ENCODE assay signal across 19 mouse cellular contexts in the genomic region with DNA sequence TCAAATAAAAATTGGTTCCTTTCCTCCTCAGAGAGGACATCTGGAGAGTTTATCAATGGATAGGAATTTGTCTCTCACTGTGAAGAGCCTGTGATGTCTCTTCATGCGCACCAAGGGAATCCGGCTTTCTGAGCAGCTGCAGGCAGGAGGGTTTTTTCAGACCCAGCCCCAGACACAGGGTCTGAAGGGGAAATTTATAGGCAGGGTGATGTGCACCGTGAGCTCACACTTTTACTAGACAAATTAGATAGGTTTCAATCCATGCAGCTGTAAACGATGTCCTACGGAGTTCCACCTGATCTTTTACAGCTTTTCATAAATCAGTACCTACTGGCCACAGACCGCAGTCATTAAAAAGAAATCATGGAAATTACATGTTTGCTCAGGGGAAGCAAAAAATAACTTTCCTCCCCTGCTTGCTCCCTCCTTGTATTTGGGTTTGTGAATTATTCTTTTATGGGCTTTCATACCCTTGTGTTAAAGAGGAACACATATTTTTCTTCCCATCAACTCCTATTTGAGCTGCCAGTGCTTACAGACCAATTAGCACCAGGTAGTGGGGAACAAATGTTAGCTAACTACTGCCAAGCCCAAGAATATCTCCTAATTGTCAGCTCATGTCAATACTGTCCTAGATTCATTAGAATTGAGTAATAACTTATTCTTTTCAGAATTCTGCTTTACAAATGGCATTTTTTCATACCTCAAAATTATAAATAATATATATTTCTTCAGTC.
DNase-seq lines count a peak whose midpoint lies in the region; ATAC-seq and TF ChIP-seq lines count a peak whose summit lies in the region.
"Had no signal": no experiment of that assay in that cellular context is flagged by ENCODE, and none has a peak within 500 bp of the region (broad histone marks: within the 10 kb centered on the region; RNA-seq: fewer than 3 reads in every experiment).

No protein-coding gene starts in this region.

- no peak overlapping the region for H3K4me3 ChIP-seq in embryonic facial prominence, embryonic 11.5 days (ENCODE audit: low read depth, low read length)
- H3K4me3 ChIP-seq in limb, embryonic 14.5 days (replicated peaks; ENCODE audit: low read length): no peak overlapping the region
- H3K4me3 ChIP-seq: embryonic facial prominence, embryonic 12.5 days; heart, embryonic 15.5 days; hindbrain, embryonic 15.5 days; layer of hippocampus, adult 2 months; myocyte had no signal

- H3K27me3 ChIP-seq in embryonic facial prominence, embryonic 11.5 days (ENCODE audit: control insufficient read depth, insufficient read depth, low read length): no peaks in the 10 kb centered on the region
- no peaks in the 10 kb centered on the region for H3K27me3 ChIP-seq in limb, embryonic 14.5 days (ENCODE audit: control insufficient read depth, insufficient read depth, low read length)
- H3K27me3 ChIP-seq: embryonic facial prominence, embryonic 12.5 days; heart, embryonic 15.5 days; hindbrain, embryonic 15.5 days had no signal

- peak; percentile 9 to 39 for DNase-seq in cerebellum, postnatal 14 days
- DNase-seq in cerebellum, adult 8-10 months: no peak
- DNase-seq in brain, adult 2 months (ENCODE audit: low read depth, low spot score): peak; percentile 27
- peak; percentile 3 for DNase-seq in embryonic facial prominence, embryonic 11.5 days (ENCODE audit: low spot score)
- DNase-seq in limb, embryonic 14.5 days (ENCODE audit: low spot score): peak; percentile 47
- DNase-seq in ovary, postnatal 36 days (ENCODE audit: low spot score): no peak
- no peak for DNase-seq in adrenal gland, adult 18-20 months (ENCODE audit: low spot score in 2 of 2)
- DNase-seq: adrenal gland, adult 8-10 months; heart, adult 11 months; kidney, adult 9 months; lung, postnatal 14 days had no signal

- 59% methylated on average over 6 of the region's 6 CpGs for WGBS in embryonic facial prominence, embryonic 11.5 days
- WGBS in limb, embryonic 14.5 days: 16% methylated on average over 6 of the region's 6 CpGs

- no peak overlapping the region for H3K27ac ChIP-seq in embryonic facial prominence, embryonic 11.5 days (replicated peaks; ENCODE audit: low read depth, low read length)
- no peak overlapping the region for H3K27ac ChIP-seq in limb, embryonic 14.5 days (replicated peaks; ENCODE audit: low read depth, low read length)
- H3K27ac ChIP-seq: embryonic facial prominence, embryonic 12.5 days; heart, embryonic 15.5 days; hindbrain, embryonic 15.5 days; layer of hippocampus, adult 2 months; liver, embryonic 14.5 days had no signal

- H3K9me3 ChIP-seq in embryonic facial prominence, embryonic 11.5 days (replicated peaks; ENCODE audit: control insufficient read depth, low read length): no peaks in the 10 kb centered on the region
- H3K9me3 ChIP-seq in limb, embryonic 14.5 days (ENCODE audit: control insufficient read depth, low read length): no peaks in the 10 kb centered on the region
- H3K9me3 ChIP-seq: embryonic facial prominence, embryonic 12.5 days; heart, embryonic 15.5 days; hindbrain, embryonic 15.5 days had no signal

- TF ChIP-seq POLR2A in limb, embryonic 14.5 days (IDR thresholded peaks at IDR 0.05; ENCODE audit: borderline replicate concordance, extremely low read depth, insufficient read depth, insufficient read length): no peak

- ATAC-seq in embryonic facial prominence, embryonic 11.5 days (replicated peaks; ENCODE audit: insufficient number of reproducible peaks, low FRiP score, low TSS enrichment, low read depth): no peak
- peak; percentile 88 for ATAC-seq in limb, embryonic 14.5 days (ENCODE audit: low FRiP score, low read depth)
- no peak for ATAC-seq in megakaryocyte, adult 5-6 weeks (ENCODE audit: poor library complexity, severe bottlenecking)

- no peaks in the 10 kb centered on the region for H3K36me3 ChIP-seq in embryonic facial prominence, embryonic 11.5 days (replicated peaks; ENCODE audit: control insufficient read depth, insufficient read depth, low read depth, low read length)
- H3K36me3 ChIP-seq in limb, embryonic 14.5 days (ENCODE audit: control insufficient read depth, insufficient read depth, low read length): no peaks in the 10 kb centered on the region
- H3K36me3 ChIP-seq: embryonic facial prominence, embryonic 12.5 days; heart, embryonic 15.5 days; hindbrain, embryonic 15.5 days had no signal

- H3K4me2 ChIP-seq in embryonic facial prominence, embryonic 11.5 days (ENCODE audit: low read depth, low read length): no peak overlapping the region
- H3K4me2 ChIP-seq in limb, embryonic 14.5 days (replicated peaks; ENCODE audit: low read depth, low read length, severe bottlenecking): no peak overlapping the region
- H3K4me2 ChIP-seq: embryonic facial prominence, embryonic 12.5 days; heart, embryonic 15.5 days; hindbrain, embryonic 15.5 days; midbrain, embryonic 11.5 days had no signal

- no peaks in the 10 kb centered on the region for H3K4me1 ChIP-seq in embryonic facial prominence, embryonic 11.5 days (ENCODE audit: control insufficient read depth, insufficient read depth, low read length)
- H3K4me1 ChIP-seq in limb, embryonic 14.5 days (ENCODE audit: control insufficient read depth, insufficient read depth, low read length): no peaks in the 10 kb centered on the region
- H3K4me1 ChIP-seq: embryonic facial prominence, embryonic 12.5 days; heart, embryonic 15.5 days; hindbrain, embryonic 15.5 days had no signal

- no peak overlapping the region for H3K9ac ChIP-seq in embryonic facial prominence, embryonic 11.5 days (replicated peaks; ENCODE audit: low read length)
- H3K9ac ChIP-seq in limb, embryonic 14.5 days (ENCODE audit: low read depth, low read length, severe bottlenecking): no peak overlapping the region
- H3K9ac ChIP-seq: embryonic facial prominence, embryonic 12.5 days; heart, embryonic 15.5 days; hindbrain, embryonic 15.5 days; liver, embryonic 14.5 days had no signal

Comparison
In these comparisons a context has a peak if more than half of its experiments do, and no peak if none do; other contexts are left out.
1. DNase-seq: peak in cerebellum, postnatal 14 days (2 of 2), brain, adult 2 months (single experiment), embryonic facial prominence, embryonic 11.5 days (single experiment) and limb, embryonic 14.5 days (single experiment); none in cerebellum, adult 8-10 months (single experiment), ovary, postnatal 36 days (single experiment) and adrenal gland, adult 18-20 months (0 of 2).